Mouse (Mus musculus): ENCODE results near the gene Lrguk. TPM values are rescaled to one million over a fixed set of nuclear protein-coding genes. Genes with fewer than 3 reads are reported as not detected.

Gene Lrguk
- polyA plus RNA-seq, 1 experiment: 0.31 TPM

DNA sequence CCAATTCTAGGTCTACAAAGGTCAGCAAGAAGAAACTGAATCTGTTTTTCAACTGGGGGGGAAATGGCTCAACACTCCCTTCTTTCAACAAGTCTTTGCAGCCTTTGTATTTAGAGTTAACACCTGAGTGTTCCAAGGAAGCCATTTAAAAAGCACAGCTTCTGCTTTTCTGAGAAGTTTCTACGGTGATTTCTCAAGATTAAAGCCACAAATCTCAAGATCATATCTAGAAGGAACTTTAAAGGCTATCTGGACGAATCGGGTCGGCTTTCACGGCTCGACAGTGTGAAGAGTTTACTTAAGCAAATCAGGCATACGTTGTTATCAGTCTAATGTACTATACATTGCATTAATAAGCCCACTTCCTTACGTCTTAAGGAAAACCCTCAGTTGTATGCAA, 145.5 kb downstream of the Lrguk start:
- DNase-seq: no peak
- no peak overlapping the region for H3K27ac ChIP-seq (ENCODE audit: control insufficient read depth, insufficient read depth, low read length)
- H3K27me3 ChIP-seq (ENCODE audit: control insufficient read depth, insufficient read depth, low read length): no peaks in the 10 kb centered on the region
- WGBS: 9% methylated on average over 8 of the region's 8 CpGs
- H3K4me3 ChIP-seq (ENCODE audit: control insufficient read depth, insufficient read depth, low read length): no peak overlapping the region
- H3K36me3 ChIP-seq (ENCODE audit: control insufficient read depth, insufficient read depth, low read length): peaks cover 7% of the 10 kb centered on the region
- TF ChIP-seq POLR2A (IDR thresholded peaks at IDR 0.05; ENCODE audit: control insufficient read depth, extremely low read depth, insufficient read depth, low read length, poor library complexity) (no peak), CTCF (IDR thresholded peaks at IDR 0.05; ENCODE audit: borderline replicate concordance, control insufficient read depth, extremely low read depth, insufficient read depth, low read length, poor library complexity) (no peak)
- peaks cover 10% of the 10 kb centered on the region for H3K4me1 ChIP-seq (replicated peaks; ENCODE audit: control insufficient read depth, insufficient read depth, low read length)

DNA sequence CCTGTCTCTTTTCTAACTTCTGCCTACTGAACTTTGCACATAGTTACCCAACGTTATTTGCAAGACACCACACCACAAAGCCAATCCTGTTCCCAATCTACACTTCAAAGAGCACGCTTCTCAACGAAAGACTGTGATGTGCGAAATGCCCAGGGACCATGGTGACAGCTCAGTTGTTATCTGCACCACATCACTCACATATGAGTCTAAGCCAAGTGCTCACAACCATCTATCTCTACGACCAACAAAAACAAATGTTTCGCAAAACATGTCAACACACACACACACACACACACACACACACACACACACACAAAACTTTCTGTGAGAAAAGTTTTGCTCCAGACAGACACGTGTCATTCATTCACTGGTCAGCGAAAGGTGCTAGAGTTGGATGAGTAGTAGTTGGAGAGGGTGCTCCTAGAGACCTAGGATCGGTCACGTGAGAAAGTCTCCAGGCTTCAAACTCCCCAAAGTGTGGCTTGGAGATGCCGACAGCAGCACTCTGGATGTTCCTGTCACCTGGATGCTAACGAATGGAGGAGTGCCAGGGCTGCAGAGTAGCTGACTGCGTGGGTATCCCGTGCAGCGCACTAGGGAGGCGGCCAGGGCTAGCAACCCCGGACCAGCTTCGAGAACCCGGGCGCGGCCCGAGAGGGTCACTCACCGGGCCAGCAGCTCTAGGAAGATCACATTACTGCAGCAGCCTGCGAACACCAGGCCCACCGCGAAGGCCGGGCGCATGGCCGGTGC, 147.0 kb downstream of the Lrguk start:
- DNase-seq: no peak
- H3K27ac ChIP-seq (ENCODE audit: control insufficient read depth, insufficient read depth, low read length): peak overlapping the region; percentile 56
- no peak for TF ChIP-seq CTCF (IDR thresholded peaks at IDR 0.05; ENCODE audit: borderline replicate concordance, control insufficient read depth, extremely low read depth, insufficient read depth, low read length, poor library complexity)
- TF ChIP-seq POLR2A (IDR thresholded peaks at IDR 0.05; ENCODE audit: control insufficient read depth, extremely low read depth, insufficient read depth, low read length, poor library complexity): no peak
- H3K4me3 ChIP-seq (ENCODE audit: control insufficient read depth, insufficient read depth, low read length): peak overlapping the region; percentile 86
- H3K36me3 ChIP-seq (ENCODE audit: control insufficient read depth, insufficient read depth, low read length): no peaks in the 10 kb centered on the region; the same call in 1 of the 2 replicates
- H3K27me3 ChIP-seq (ENCODE audit: control insufficient read depth, insufficient read depth, low read length): no peaks in the 10 kb centered on the region
- WGBS: under 1% methylated on average over 29 of the region's 29 CpGs
- peaks cover 10% of the 10 kb centered on the region for H3K4me1 ChIP-seq (replicated peaks; ENCODE audit: control insufficient read depth, insufficient read depth, low read length)

DNA sequence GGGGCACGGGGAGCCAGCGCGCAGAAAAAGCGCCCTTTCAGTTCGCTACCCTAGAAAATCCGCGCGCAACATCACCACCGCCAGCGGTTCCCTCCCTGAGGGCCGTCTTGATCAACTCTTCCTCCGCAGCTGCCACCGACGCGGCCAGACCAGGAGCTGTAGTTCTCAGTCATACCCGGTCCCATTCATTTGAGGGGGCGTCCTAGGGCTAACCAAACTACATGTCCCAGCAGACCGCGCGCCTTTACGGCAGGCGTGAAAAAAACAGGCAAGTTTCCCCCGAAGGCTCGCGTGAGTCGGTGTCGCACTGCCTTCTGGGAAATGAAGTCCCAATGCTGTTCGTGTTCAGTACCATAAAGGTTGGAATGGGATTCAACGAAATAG, 147.6 kb downstream of the Lrguk start, which contains the start of gene Slc35b4:
Gene Slc35b4 (minus strand): TSS at position 248 of the 384 bp plus-strand sequence.
- no peaks in the 10 kb centered on the region; the same call in 1 of the 2 replicates for H3K36me3 ChIP-seq (ENCODE audit: control insufficient read depth, insufficient read depth, low read length)
- WGBS: under 1% methylated on average over 29 of the region's 29 CpGs
- peak; percentile 60; the same call in 1 of the 2 replicates for TF ChIP-seq CTCF (IDR thresholded peaks at IDR 0.05; ENCODE audit: borderline replicate concordance, control insufficient read depth, extremely low read depth, insufficient read depth, low read length, poor library complexity)
- TF ChIP-seq POLR2A (IDR thresholded peaks at IDR 0.05; ENCODE audit: control insufficient read depth, extremely low read depth, insufficient read depth, low read length, poor library complexity): peak; percentile 87
- H3K27me3 ChIP-seq (ENCODE audit: control insufficient read depth, insufficient read depth, low read length): no peaks in the 10 kb centered on the region
- peak; percentile 96 for DNase-seq
- H3K4me3 ChIP-seq (ENCODE audit: control insufficient read depth, insufficient read depth, low read length): peak within 1 kb of the TSS; percentile 86
- H3K27ac ChIP-seq (ENCODE audit: control insufficient read depth, insufficient read depth, low read length): peak within 1 kb of the TSS; percentile 56
- peaks cover 15% of the 10 kb centered on the region for H3K4me1 ChIP-seq (replicated peaks; ENCODE audit: control insufficient read depth, insufficient read depth, low read length)

- no peaks in the 10 kb centered on the region for H3K36me3 ChIP-seq (ENCODE audit: control insufficient read depth, insufficient read depth, low read length)
- no peak overlapping the region for H3K27ac ChIP-seq (ENCODE audit: control insufficient read depth, insufficient read depth, low read length)
- H3K4me3 ChIP-seq (ENCODE audit: control insufficient read depth, insufficient read depth, low read length): no peak overlapping the region
- DNase-seq: no peak
- peaks cover 26% of the 10 kb centered on the region for H3K4me1 ChIP-seq (replicated peaks; ENCODE audit: control insufficient read depth, insufficient read depth, low read length)
- TF ChIP-seq POLR2A (IDR thresholded peaks at IDR 0.05; ENCODE audit: control insufficient read depth, extremely low read depth, insufficient read depth, low read length, poor library complexity): no peak
- no peak for TF ChIP-seq CTCF (IDR thresholded peaks at IDR 0.05; ENCODE audit: borderline replicate concordance, control insufficient read depth, extremely low read depth, insufficient read depth, low read length, poor library complexity)
- 94% methylated on average over 3 of the region's 3 CpGs for WGBS
- no peaks in the 10 kb centered on the region for H3K27me3 ChIP-seq (ENCODE audit: control insufficient read depth, insufficient read depth, low read length)
Measured at GRCm38 (mm10) chr6:34179007-34179406, 149.8 kb downstream of the Lrguk start.

- Histone ChIP-seq H3K4me3 (ENCODE audit: control insufficient read depth, insufficient read depth, low read length) (no peak overlapping the region), H3K27ac (ENCODE audit: control insufficient read depth, insufficient read depth, low read length) (no peak overlapping the region), H3K4me1 (replicated peaks; ENCODE audit: control insufficient read depth, insufficient read depth, low read length) (peaks cover 26% of the 10 kb centered on the region), H3K36me3 (ENCODE audit: control insufficient read depth, insufficient read depth, low read length) (no peaks in the 10 kb centered on the region), H3K27me3 (ENCODE audit: control insufficient read depth, insufficient read depth, low read length) (no peaks in the 10 kb centered on the region)
- no peak for TF ChIP-seq CTCF (IDR thresholded peaks at IDR 0.05; ENCODE audit: borderline replicate concordance, control insufficient read depth, extremely low read depth, insufficient read depth, low read length, poor library complexity)
- TF ChIP-seq POLR2A (IDR thresholded peaks at IDR 0.05; ENCODE audit: control insufficient read depth, extremely low read depth, insufficient read depth, low read length, poor library complexity): no peak
- WGBS: over 99% methylated on average over 4 of the region's 4 CpGs
- DNase-seq: no peak
Measured at GRCm38 (mm10) chr6:34179911-34180310, 150.7 kb downstream of the Lrguk start.

DNA sequence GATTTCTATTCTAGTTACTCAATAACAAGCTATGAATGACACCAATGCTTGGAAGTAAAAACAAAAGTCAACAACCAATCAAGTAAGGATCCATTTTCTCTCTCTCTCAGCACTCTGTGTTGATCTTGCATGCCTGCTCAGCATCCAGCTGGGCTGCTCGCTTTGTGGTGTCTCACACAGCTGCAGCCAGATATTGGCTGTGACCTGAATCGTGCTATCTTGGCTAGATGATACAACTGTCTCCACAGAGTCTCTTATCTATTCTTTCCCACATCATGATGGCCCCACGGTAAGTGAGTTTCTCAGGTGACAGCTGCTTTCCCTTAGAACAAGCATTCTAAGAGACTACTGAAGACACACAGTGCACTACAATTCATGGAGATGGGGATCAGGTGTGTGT, 152.7 kb downstream of the Lrguk start:
- H3K4me3 ChIP-seq (ENCODE audit: control insufficient read depth, insufficient read depth, low read length): no peak overlapping the region
- no peak for TF ChIP-seq POLR2A (IDR thresholded peaks at IDR 0.05; ENCODE audit: control insufficient read depth, extremely low read depth, insufficient read depth, low read length, poor library complexity)
- TF ChIP-seq CTCF (IDR thresholded peaks at IDR 0.05; ENCODE audit: borderline replicate concordance, control insufficient read depth, extremely low read depth, insufficient read depth, low read length, poor library complexity): no peak
- H3K27ac ChIP-seq (ENCODE audit: control insufficient read depth, insufficient read depth, low read length): peak overlapping the region; percentile 99
- 2% methylated on average over 3 of the region's 3 CpGs for WGBS
- no peaks in the 10 kb centered on the region for H3K36me3 ChIP-seq (ENCODE audit: control insufficient read depth, insufficient read depth, low read length)
- no peaks in the 10 kb centered on the region for H3K27me3 ChIP-seq (ENCODE audit: control insufficient read depth, insufficient read depth, low read length)
- peaks cover 26% of the 10 kb centered on the region for H3K4me1 ChIP-seq (replicated peaks; ENCODE audit: control insufficient read depth, insufficient read depth, low read length)
- DNase-seq: peak; percentile 52
